Mouse (Mus musculus) adipose tissue, adult 10 weeks (tissue): Measurements from ENCODE around the gene Hspb2. TPM values are rescaled to one million over a fixed set of nuclear protein-coding genes. Genes with fewer than 3 reads are reported as not detected.

ENCODE experiments used
- polyA plus RNA-seq: library from polyadenylated mRNA; stranded (reverse); fragments of 350-450 nt; fragmentation: Illumina TruSeq; extraction: RNeasy Lipid Tissue Mini Kit (QIAGEN cat#74804); gene quantifications from one replicate; pipeline ENCODE4 v1.2.3, GENCODE M21; 2014; ENCODE audit warnings: low read depth, low replicate concordance

Hspb2 gene
- polyA plus RNA-seq, result 7.4 TPM

DNA sequence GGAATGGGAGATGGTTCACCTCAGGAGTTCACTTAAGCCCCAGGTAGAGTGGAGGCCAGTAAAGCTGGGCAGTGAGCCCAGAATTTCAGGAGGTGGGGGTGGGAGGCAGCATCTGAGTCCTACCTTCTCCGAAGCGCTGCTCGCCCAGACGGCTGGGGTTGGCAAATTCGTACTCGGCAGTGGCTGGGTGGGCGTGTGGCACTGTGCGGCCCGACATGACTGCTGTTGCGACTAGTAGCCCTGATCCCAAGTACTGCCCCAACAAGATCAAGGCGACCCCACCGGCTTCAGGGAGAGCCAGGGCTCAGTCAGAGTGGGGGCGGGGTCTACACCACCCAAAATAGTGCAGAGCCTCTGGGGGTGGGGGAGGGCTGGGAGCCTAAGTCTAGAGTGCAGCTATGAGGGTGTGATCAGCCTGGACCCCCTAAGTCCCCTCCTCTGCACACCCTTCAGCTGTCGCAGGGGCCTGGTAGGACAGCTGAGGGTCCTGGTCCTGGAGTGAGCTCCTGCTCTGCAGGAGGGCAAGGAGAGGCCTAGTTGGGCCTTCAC lies at the start of gene Hspb2:
Gene Hspb2 (minus strand): TSS at position 301 of the 549 bp plus-strand sequence.

DNA sequence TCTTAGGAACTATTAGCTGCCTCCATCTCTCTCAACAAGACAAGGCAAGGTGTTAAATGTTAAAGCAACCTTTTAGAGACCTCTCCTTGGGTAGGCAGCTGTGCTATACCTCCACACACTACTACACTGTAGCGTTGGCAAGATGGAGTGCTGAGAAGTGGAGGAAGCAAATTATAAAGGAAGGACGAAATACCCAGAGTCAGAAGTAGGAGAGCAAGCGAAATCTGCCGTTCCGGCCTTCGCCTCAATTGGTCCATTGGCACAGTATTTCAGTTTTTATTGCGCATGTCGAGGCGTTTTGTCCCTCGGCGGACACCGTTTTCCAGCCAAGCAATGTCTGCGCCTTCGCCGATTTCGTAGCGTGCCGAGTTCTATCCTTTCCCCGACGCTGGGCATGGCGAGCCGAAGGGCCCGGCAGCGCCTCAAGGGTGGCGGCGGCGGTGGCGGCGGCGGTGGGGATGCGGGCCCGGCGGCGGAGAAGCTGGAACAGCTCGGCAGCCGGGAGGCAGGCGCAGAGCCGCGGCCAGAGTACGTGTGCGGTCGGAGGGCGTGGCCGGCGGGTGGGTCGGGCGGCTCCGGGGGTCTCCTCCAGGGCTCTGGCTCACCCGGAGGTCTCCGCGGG lies 22.9 kb upstream of the Hspb2 start, which contains the start of the genes Alg9 and 1110032A03Rik:
Gene Alg9 (plus strand): TSS at position 29 of the 622 bp plus-strand sequence.
Gene 1110032A03Rik (minus strand): TSS at position 530 of the 622 bp plus-strand sequence.

DNA sequence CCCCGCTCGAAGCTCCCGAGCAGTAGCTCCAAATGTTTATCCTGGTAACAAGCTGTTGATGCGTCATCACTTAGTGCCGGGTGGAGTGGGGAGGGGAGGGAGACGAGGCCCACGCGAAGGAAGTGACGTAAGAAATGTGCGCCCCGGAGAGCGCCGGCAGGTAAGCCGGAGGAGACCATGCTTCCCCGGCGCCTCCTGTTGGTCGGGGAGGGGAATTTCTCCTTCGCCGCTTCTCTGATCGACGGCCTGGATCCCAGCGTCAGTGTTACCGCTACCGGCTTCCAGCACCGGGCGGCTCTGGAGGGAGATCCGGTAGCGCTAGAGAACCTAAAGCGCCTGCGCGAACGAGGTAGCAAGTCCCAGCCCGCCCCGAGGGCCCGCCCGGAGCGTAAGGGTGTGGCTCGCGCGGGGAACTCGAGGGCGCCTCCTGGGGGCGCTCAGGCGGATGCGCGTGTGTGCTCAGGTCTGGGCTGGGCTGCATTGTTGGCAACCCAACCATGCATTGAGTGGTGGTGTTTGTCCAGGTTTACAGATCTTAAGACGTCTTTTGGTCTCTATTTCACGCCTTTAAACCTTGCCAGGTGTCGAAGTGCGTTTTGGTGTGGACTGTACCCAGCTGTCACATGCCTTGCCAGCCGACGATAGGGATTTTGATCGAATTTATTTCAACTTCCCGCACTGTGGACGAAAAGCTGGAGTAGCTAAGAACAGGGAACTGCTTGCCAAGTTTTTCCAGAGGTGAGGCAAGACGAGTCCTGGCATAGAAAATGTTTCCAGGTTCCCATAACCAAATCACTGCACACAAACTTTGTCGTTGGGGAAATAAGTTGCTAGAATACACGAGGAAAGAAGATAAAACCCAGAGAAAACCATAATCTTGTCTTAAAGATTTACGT lies 16.2 kb upstream of the Hspb2 start, which contains the start of gene Fdxacb1:
Gene Fdxacb1 (plus strand): TSS at position 130 of the 896 bp plus-strand sequence.

DNA sequence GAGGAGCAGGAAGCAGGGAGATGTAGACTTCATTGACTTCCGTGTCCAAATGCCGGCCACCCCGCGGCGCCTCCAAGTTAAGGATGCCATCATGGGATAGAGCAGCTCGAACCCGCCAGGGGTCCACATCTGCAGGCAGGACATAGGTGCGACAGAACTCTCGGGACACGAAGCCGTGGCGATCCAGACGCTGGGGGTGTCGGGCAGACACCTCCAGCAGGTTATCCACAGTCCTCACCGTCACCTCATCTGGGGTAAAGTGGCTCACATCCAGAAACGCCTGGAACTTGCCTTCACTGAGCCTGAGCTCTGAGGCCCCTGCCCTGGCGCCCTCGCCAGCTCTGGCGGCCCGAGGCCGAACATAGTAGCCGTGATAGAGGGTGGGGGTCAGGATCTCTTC lies 831 bp downstream of the Hspb2 start, which contains the start of gene Cryab:
Gene Cryab (plus strand): TSS at position 3 of the 400 bp plus-strand sequence.

DNA sequence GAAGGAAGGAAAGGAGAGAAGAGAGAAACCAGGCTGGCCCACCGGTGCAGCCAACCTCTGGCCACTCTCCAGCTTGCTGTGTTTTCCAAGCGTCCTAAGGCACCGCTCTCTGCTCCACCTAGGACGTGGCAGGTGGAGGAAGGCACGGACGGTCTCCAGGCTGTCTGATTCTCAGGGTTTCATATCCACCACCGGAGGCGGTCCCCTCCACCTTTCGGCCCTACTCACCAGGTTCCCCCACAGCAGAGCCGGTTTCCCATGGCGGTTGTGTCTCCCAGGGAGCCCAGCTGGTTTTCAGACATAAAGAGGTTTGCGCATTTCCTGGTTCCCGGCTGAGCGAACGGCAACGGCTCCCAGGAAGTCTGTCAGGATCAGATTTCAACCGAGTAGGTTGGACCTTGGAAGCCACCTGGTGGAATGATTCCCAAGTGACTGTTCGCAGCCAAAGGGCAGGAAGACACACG lies 5.9 kb downstream of the Hspb2 start, which contains the start of gene 2310030G06Rik:
Gene 2310030G06Rik (minus strand): TSS at position 323 of the 464 bp plus-strand sequence.

DNA sequence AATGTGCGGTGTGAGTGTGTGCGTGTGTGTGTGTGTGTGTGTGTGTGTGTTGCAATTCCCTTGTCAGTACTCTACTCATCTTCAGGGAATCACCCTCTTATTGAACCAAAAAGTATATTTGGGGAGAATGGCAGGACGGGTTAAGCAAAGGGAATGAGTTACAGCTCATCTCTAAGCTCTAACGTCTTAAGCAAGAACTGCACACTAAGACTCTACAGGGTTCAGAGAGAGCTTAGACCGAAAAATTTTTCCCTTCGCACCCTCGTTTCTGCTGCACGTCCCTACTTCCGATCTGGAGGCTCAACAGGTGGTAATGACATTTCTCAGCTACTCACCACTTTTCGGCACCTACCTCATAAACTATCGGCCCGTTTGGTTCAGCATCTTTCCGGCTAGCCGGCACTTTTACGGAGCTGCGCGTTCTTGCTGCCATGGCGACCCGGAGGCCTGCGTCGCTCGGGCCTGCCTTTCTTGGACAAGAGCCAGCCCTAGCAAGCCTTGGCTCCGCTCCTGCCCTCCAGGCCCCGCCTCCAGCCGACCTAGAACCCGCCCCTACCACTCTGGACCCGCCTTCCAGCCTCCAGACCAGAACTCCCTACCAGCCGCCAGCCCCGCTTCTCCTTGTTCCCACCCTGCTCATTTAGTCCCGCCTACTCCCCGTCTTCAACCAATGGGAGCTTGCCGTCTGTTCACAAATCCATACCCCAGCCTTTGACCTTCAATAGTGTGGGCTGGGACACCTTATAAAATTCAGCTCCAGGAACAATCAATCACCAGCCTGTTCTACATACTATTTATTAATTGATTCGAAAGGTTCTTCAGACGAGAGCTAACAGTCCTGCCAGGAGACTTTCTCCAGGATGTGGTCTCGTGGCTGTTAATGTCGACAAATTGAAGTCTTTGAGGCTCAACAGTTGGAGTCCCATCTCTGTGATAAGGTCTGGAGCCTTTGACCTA lies 13.0 kb downstream of the Hspb2 start, which contains the start of gene Dixdc1:
Gene Dixdc1 (minus strand): TSS at position 604 of the 957 bp plus-strand sequence.

Other genes with a start within 250 kb of the Hspb2 start
- gene Pts, start 223.6 kb downstream of the Hspb2 start, polyA plus RNA-seq, result 103 TPM
- gene Il18, start 197.5 kb downstream of the Hspb2 start, polyA plus RNA-seq, result 8.4 TPM
- gene Bco2, start 197.2 kb downstream of the Hspb2 start, polyA plus RNA-seq, result 1.3 TPM
- gene Tex12, start 191.0 kb downstream of the Hspb2 start, polyA plus RNA-seq, result not detected
- 177 TPM for gene Sdhd, start 148.5 kb downstream of the Hspb2 start, polyA plus RNA-seq
- 241 TPM for gene Timm8b, start 148.4 kb downstream of the Hspb2 start, polyA plus RNA-seq
- gene Pih1d2, start 135.0 kb downstream of the Hspb2 start, polyA plus RNA-seq, result 6.5 TPM
- 16.4 TPM for gene Nkapd1, start 134.9 kb downstream of the Hspb2 start, polyA plus RNA-seq
- gene Dlat, start 92.6 kb downstream of the Hspb2 start, polyA plus RNA-seq, result 58.6 TPM
- 3.1 TPM for gene Dixdc1, start 12.8 kb downstream of the Hspb2 start, polyA plus RNA-seq
- gene 2310030G06Rik, start 5.8 kb downstream of the Hspb2 start, polyA plus RNA-seq, result 22.5 TPM
- 80.6 TPM for gene Cryab, start 1.0 kb downstream of the Hspb2 start, polyA plus RNA-seq
- gene Fdxacb1, start 15.9 kb upstream of the Hspb2 start, polyA plus RNA-seq, result 6.6 TPM
- gene Alg9, start 22.7 kb upstream of the Hspb2 start, polyA plus RNA-seq, result 29.2 TPM
- gene 1110032A03Rik, start 23.2 kb upstream of the Hspb2 start, polyA plus RNA-seq, result 114 TPM
- gene Ppp2r1b, start 92.9 kb upstream of the Hspb2 start, polyA plus RNA-seq, result 71.4 TPM